Mouse (Mus musculus): ENCODE measurements around the gene C1ql1. TPM values are rescaled to one million over a fixed set of nuclear protein-coding genes. Genes with fewer than 3 reads are reported as not detected.
"Not testable (repeated sequence)": the region's sequence is repeated elsewhere in the genome, so short reads cannot be mapped to it uniquely, and the experiment has no call there.

C1ql1 gene
- under 1 TPM in 1 of 2 experiments, not detected in 1; 0.17 TPM for total RNA-seq (2021)
- long read RNA-seq, experiment 1, result 0 reads
- long read RNA-seq, experiment 2, result 0 reads

DNA sequence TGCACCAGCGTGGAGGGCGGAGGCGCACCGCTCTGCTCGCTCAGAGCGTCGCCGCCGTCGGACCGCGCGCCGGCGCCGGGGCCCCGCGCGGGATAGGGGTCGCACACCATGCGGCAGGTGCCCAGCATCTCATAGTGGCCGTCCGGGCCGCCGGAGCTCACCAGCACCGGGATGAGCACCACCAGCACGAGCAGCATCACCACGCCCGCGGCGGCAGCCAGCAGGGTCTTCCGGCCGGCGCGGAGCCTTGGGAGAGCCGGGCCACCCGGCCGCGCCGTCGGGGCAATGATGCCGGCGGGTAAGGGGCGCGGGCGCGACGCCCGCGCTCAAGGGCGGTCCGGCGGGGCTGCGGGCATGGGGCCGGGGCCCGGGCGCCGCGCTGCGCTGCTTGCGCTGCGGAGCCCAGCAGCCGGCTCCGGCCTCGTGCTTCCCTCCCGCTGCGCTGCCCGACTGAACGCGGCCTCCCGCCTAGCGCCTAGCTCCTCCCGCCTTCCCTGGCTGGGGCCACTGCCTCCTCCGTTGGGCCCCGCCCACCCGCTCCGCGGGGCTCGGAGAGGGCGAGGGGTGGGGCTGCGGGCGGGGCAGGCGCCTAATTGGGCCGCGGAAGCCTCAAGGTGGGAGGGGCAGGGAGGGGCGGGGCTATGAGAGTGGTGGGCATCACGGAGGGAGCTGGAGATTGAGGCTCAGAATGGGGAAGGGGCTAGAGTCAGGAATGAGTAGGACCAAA lies at the start of gene C1ql1:
C1ql1 (minus strand) TSS at position 424 of the 727 bp plus-strand sequence.
- intact Hi-C loops (cut with DNase I), result no loop called here

DNA sequence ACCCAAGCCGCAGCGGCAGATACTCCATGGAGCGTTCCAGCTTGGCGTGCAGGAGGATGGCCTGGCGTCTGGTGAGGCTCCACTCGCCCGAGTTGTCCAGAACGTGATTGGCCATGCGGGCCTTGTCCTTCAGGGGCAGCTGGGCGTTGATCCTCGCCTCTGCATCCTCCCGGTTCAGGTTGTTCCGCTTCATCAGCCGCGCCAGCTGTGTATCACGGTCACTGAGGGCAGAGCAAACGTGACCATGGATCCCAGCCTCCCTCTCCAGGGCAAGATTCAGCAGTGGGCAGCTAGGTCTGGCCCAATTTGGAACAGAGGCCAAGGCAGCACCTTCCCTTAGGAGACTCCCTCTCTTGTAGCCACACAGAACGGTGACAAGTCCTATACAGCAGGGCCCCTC lies 48.5 kb upstream of the C1ql1 start:
- no peak for DNase-seq
- intact Hi-C loops (cut with DNase I), result loop anchor here (5.0 kb wide), 2 partner anchors 57 to 223 kb away; no protein-coding TSS in a partner anchor

More for the DNA sequence above, at the start of gene C1ql1:
- peak; percentile 66 to 81 for DNase-seq

DNA sequence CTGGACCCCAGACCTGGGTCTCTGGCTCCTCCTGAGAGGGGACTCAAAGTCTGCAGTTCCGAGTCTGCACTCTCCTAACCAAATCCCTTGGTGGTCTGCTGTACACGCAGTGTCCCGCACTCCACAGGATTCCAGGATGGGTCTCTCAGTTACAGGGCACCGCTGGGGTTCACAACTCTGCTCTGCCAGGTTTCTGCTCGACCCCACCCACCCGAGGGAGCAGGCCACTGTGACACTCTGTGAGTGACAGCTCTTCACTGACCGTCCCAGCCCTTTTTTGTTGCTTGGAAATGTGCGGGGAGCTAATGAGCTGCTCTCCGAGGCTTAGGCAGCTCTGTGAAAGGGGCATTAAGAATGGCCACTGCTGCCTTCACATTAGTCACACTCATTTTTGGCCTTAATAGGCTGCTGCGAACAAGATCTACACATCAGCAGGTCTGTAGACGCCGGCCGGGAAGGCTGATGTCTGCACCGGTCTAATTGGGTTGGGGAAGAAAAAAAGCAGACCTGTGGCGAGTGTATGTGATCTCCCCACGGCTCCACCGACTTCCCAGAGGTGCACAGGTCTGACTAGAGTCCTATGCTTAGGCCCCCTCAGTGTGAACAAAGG lies 47.0 kb upstream of the C1ql1 start:
- intact Hi-C loops (cut with DNase I), result loop anchor here (1.0 kb wide), 1 partner anchor 94 kb away; no protein-coding TSS in a partner anchor

DNA sequence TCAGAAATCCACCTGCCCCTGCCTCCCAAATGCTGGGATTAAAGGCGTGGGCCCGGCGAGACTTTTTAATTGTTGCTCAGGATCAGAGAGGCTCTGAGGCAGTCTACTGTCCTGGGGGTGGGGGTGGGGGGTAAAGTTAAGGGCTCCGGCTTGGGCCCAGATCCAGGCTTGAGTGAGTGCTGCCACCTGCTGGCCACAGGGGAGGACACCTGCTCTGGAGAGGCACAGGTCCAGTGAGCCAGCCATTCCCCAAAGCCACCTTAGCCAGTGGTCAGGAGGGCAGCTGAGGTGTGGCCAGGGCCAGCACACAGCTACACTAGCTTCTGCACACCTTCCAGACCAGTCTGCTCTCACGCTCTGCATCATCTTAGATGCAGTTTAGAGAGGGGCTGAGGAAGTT lies 46.5 kb upstream of the C1ql1 start:
- DNase-seq, result peak; percentile 57 to 61
- intact Hi-C loops (cut with DNase I), result loop anchor here (1.0 kb wide), 1 partner anchor 94 kb away; no protein-coding TSS in a partner anchor

More for the DNA sequence above, 47.0 kb upstream of the C1ql1 start:
- no peak for DNase-seq

DNA sequence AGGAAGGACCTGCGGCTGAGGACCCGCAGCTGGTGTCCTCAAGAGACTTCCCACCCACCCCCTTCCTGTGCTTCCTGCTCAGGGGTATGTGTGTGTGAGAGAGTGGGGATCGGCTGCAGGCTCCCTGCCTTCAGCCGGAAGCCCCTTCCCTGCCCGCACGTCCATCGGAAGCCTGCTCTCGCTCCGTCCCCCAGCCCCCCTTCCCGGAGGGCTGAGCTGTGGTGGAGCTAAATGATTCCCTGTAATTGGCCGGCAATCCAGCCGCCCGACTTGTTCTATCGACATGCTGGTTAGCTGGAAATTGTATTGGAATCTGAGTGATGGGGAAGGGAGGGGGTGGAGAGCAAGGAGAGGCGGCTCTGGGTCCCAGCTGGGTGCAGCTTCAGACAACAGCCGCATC lies 45.2 kb upstream of the C1ql1 start:
- intact Hi-C loops (cut with DNase I), result no loop called here

DNA sequence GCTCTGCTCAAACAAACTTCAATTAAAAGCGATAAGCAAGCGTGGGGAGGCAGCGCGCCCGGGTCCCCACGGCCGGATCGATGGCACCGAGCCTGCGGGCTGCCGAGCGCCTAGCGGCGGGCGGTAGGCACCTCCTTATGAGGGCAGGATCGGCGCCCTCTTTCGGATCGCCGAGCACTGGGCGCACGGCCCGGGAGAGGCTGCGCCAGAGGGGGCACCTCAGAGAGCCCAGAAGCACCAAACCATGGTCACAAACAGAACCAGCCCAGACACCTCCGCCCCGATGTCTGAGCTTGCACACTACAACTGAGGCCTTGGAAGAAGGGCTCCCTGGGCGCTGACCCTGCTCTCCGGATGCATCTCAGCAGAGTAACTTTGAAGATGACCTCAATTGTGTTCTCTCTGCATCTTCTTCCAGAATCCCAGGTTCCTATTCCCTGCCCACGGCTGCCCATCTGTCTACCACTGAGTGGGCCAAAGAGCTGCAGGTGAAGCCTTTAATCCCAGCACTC lies 43.7 kb upstream of the C1ql1 start:
- intact Hi-C loops (cut with DNase I), result no loop called here

More for the DNA sequence above, 45.2 kb upstream of the C1ql1 start:
- DNase-seq, result no peak

DNA sequence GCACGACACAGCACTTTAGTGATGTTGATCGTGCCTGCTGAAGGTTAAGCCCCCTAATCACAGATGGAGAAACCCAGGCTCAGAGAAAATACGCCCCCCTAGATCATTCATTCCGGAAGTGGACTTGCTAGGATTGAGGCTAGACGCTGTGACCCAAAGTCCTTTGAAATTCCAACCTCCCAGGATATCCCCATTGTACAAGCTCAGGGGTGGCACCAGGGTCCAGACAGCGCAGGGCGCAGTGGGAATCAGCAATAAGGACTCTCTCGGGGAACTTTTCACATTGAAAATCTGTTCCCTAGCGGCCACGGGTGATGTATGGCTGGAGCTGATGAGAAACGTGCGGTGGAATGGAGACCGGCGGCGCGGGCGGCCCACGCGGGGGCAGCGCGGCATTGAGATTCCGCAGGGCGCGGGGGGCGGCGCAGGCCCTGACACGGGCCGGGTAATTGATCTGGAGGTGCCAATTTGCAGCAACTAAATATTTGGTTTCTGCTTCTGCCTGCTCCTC lies 43.2 kb upstream of the C1ql1 start:
- intact Hi-C loops (cut with DNase I), result no loop called here
- DNase-seq, result no peak

More for the DNA sequence above, 43.7 kb upstream of the C1ql1 start:
- no peak for DNase-seq

DNA sequence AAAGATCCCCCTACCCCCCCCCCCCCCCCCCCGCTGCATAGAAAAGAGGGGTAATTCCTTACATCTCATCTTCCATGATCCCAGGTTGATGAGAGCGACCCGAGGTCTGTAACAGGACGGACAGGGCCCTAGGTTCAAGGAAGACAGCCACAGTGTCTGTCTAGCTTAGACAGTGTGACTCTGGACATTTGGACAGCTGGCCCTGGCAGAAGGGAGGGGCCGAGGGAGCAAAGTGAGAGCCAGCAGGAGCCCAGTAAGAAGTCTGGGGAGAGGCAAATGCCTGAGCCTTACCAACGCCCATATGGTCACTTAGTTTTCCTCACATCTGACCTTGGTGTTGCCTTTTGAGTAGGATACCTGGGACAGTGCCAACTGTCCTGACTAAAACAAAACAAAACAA lies 38.7 kb upstream of the C1ql1 start:
- intact Hi-C loops (cut with DNase I), result no loop called here
- DNase-seq, result no peak

DNA sequence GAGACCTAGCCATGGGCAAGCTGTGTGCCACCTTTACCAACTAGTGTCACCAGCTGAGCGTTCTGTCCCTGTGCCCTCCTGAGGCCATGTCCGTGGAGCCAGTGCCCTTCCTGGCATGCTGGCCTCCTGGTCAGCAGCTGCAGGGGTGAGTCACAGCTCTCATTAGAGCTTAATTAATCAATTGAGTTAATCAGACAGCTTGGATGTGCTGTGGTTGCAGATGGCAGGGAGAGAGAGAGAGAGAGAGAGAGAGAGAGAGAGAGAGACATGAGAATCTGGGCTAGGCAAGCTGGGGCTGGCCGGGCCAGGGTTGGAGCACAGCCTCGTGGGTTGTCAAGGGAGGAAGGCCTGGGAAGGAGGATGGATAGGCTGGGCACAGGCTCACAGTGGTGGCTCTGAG lies 38.1 kb upstream of the C1ql1 start:
- intact Hi-C loops (cut with DNase I), result no loop called here
- DNase-seq, result no peak

DNA sequence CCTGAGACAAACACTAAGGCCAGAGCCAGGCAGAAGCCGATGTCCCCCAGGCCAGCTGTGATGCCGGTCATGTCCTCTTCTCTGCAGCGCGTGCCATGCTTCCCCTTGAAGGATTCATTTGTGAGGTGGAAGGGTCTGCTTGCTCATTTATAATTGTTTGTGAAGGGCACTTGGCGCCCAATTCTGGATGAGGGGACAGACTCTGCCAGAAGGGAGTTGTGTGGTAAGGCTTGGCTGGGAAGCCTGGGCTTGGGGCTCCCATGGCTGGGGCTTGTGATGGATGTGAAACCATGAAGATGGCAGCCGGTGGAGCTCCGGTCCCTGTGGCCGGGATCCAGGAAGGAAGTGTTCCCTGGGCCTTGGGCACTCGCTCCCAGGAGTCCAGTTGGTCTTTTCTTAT lies 37.6 kb upstream of the C1ql1 start:
- intact Hi-C loops (cut with DNase I), result no loop called here
- no peak for DNase-seq

DNA sequence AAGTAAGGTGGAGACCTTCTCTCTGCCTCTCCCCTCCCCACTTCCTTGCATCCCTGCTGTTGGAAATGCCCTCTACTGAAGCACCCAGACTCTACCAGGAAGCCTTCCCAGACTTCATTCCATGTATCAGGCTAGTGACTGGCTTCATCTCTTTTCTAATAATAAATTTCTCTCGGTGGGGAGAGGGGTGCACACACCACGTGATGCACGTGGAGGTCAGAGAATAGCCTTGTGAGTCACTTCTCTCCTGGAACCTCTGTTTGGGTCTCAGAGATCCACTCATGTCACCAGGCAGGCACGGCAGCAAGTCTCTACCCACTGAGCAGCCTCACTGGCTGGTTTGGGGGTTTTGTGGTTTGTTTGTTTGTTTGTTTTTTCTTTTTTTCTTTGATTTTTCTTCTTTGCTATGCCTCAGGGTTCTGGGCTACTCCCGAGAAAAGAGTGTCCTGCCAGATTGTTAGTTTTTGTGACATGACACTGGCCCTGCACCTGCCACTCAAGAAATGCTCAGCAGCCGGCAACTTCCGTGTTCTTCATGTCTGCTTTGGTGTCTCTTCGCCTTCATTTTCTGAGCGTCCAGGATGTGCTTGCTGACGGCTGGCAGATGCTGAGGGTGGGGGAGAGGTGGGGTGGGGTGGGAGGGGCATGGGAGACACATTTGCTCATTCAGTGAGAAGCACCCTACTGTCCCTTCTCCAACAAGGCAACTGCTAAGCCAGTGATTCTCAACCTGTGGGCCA lies 34.8 kb upstream of the C1ql1 start:
- intact Hi-C loops (cut with DNase I), result no loop called here
- DNase-seq, result no peak

DNA sequence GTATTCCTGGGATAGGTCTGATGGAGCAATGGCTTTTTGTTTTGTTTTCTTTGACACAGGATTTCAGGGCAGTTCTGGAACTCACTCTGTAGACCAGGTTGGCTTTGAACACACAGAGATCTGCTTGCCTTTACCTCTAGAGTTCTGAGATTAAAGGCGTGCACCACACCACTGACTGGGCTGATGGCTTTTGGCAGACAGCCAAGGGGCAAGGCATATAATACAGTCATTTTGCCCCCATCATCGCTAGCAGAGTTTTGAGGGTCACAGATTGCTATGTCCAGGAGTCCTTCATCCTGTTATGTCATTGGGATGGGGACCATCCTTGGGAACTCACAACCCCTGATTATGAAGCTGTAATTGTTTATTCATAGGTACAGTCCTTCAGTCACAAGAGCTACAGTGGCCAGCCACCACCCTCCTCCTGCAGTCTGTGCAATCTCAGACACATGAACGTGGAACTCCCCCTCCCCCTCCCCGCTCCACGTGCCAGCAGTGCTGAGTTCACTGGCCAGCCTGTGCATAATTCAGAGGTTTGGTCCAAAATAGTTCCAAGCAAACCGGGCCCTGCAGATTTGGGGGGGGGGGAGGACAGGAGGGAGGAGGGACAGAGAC lies 31.7 kb upstream of the C1ql1 start:
- DNase-seq, result no peak
- intact Hi-C loops (cut with DNase I), result no loop called here

DNA sequence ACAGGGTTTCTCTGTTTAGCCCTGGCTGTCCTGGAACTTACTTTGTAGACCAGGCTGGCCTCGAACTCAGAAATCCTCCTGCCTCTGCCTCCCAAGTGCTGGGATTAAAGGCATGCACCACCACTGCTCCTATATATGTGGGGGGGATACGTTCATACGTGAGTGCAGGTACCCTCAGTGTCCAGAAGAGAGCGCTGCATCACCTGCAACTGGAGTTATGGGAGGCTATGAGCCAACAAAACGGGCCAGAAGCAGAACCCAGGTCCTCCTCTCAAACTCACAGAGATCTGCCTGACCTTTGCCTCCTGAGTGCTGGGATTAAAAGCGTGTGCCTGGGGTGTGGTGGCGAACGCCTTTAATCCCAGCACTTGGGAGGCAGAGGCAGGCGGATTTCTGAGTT lies 29.5 kb upstream of the C1ql1 start:
- DNase-seq; intact Hi-C loops (cut with DNase I): not testable (repeated sequence)

DNA sequence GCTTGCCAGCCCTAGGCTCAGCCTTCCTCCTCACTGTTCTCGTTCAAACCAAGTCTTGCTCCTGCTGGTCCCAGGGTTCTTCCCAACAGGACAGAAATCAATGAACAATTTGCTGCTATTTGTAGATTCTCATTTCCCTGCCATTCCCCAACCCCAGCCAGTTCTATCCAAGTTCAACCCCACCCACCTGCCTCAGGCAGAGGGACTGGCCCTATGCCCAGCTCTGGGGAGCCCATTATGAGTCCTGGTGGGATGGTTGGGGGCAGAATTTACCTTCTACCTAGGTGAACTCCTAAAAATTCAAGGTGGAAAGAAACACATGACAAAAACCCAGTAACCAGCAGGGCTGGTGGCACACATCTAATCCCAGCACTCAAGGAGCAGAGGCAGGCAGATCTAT lies 25.8 kb upstream of the C1ql1 start:
- DNase-seq, result no peak
- intact Hi-C loops (cut with DNase I), result no loop called here

DNA sequence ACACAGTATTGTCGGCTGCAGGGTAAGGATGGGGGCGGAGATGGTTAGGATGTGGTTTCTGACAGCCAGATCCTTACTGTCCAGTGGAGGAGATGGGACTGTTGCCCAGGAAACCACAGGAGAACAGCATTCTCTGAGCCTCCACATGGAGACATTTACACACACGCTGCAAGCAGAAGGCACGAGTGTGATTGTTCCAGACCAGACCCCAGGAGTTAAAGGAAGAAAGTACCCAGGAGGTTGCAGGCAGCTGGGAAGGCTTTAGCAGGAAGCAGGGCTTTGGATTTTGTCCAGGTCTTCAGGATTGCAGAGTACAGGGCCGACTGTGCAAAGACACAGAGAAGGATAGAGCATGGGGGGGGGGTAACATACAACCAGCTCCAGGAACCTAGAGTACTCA lies 25.1 kb upstream of the C1ql1 start:
- intact Hi-C loops (cut with DNase I), result no loop called here
- DNase-seq, result no peak

DNA sequence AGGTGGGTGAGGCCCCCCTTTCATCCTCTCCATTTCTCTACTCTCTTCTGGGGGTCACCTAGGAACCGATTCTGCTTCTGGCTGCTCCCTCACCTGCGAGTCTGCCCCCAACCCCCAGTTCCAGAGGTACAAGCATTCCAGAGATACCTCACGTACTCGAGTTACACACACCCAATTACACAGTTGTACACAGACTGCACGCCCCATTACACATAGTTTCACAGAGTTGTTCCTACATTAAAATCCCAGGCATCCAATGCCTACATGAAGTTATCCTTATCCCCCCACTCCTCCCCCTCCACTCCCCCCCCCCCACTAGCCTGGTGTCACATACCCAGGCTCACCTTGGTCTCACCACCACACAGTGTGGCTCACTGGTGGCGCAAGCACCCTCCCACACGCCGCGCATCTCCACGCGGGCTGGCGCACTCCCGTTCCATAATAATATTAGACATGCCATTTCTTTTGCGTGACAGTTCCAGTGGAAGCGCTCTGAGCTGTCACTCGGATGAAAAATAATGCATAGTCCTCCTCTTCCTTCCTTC lies 18.1 kb upstream of the C1ql1 start:
- no peak for DNase-seq
- intact Hi-C loops (cut with DNase I), result no loop called here

DNA sequence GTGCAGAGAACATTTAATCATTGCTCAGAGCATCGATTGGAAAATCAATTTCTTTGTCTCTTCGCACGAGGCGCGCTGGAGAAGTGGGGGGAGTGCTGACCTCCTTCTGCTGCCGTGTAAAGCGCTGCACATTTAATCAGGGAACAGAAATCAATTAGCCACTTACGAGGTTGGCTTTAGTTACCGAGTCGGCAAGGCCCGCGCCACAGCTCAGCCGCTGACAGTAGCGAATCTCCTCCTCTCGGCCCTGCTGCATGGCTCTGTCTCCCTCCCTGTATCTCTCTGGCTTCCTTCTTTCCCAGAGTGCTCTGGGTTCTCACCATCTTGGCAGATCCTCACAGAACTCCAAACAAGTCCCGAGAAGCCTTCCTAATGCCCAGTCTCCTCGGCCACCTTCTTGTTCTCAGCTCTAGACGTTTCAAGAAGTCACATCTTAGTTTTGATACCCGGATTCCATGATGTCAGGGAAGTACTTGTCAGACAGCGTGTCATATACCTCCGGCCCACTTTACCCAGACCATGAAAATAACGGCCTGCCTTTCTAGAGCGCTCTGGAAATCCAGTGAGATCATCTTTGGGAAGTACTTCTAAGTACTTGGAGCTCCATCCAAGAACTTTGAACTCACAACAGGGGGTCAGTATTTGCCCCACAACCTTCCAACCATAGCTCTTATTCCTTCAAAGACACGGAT lies 17.5 kb upstream of the C1ql1 start:
- no peak for DNase-seq
- intact Hi-C loops (cut with DNase I), result no loop called here

DNA sequence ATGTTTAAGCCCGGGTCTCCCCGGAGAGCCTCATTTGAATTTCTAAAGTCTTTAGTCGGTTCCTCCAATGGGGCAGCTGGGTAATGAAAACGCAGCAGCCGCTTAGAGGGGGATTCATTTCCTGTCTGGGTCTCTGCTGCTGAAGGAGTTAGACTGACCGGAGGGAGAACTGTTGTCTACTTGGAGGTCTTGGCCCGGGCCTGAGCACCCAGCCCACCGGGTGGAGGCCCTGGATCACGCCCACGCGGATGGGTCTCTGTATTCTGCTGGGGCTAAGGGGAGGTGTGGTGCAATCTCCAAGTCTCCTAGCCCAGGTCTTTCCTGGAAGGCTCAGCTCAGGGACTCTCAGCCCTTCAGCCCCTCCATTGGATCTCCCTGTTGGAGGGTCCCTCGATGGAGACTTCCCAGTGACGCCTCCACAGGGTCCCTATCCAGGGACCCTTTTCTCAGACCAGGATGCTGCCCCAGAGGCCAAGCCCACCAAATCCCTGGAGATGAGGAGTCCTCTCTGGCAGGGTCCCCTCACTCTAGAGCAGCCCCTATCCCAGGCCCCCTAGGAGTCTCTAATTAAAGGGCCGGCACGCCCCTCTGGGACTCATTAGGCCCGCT lies 16.9 kb upstream of the C1ql1 start:
- DNase-seq, result no peak
- intact Hi-C loops (cut with DNase I), result no loop called here

DNA sequence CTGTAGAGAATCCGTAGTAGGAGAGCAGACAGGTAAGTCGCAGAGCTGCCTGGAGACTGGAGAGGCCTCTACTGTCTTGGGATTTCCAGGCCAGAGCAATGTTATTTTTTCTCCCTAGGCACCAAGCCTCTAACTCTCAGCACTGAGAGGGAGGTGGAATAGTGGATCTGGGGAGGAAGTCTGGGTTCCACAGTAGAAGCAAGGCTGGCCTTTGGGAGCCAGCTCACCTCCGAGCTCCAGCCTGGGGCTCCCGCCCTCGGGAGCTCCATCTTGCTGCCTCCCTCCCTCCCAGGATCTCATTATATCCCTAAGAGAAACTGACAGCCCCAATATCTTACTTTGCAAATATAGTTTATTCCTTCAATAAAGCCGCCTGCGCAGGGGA lies 16.4 kb upstream of the C1ql1 start:
- DNase-seq, result no peak
- intact Hi-C loops (cut with DNase I), result no loop called here

All from gastrocnemius, postnatal 36 days (tissue).